In genomic region chr16:17646310-17647114, GRCm38 (mm10) we compare ENCODE assay signal across 8 mouse cellular contexts. TPM values are rescaled to one million over a fixed set of nuclear protein-coding genes. Genes with fewer than 3 reads are reported as not detected.
DNase-seq lines count a peak whose midpoint lies in the region; ATAC-seq lines count a peak whose summit lies in the region.

Gene Ccdc74a (plus strand): TSS chr16:17646470.

- ATAC-seq in megakaryocyte progenitor cell, adult 5-6 weeks (replicated peaks; ENCODE audit: poor library complexity), result peak; percentile 86

- peak; percentile 93 for DNase-seq in adrenal gland, adult 2 months
- peak; percentile 85 for DNase-seq in embryo, embryonic 10 days (ENCODE audit: low spot score)
- DNase-seq in gastrocnemius, postnatal 10 days, result peak; percentile 78
- DNase-seq in hindlimb bud, embryonic 11.5 days (ENCODE audit: extremely low spot score, low read depth, low spot score), result peak; percentile 31
- peak; percentile 46 to 78 for DNase-seq in left cerebral cortex, adult 9 months (ENCODE audit: low spot score in 2 of 2)
- peak; percentile 86 to 88 for DNase-seq in right cerebral cortex, postnatal 10 days (ENCODE audit: low spot score in 2 of 2)
- DNase-seq in urinary bladder, postnatal 4 days (ENCODE audit: low spot score in 2 of 2), result peak; percentile 82

RNA-seq across cellular contexts. Expression of gene Ccdc74a, which starts in this region (rescaled TPM):
- total RNA-seq in adrenal gland, adult 2 months (2021), result 1 to 10 TPM; 1.1 to 1.6 TPM
- polyA plus RNA-seq in adrenal gland, adult 2 months (2012; rRNA removed), result 0.45 and 0.81 TPM in 2 replicates
- total RNA-seq in gastrocnemius, postnatal 10 days (2021), result 1 to 10 TPM; 2.2 to 2.5 TPM
- 1.0 and 1.5 TPM in 2 replicates for total RNA-seq in megakaryocyte progenitor cell, adult 5-6 weeks (2015)
- 0.51 TPM in 1 of 2 replicates, not detected in the other for total RNA-seq in megakaryocyte progenitor cell, adult 5-6 weeks (2017)

Comparison
In these comparisons a context has a peak if more than half of its experiments do, and no peak if none do; other contexts are left out.
1. Peak in every context shown above with its lines: DNase-seq and ATAC-seq.
2. DNase-seq: peak in every context shown above with its lines; median percentile 93 in adrenal gland, adult 2 months; 87 in right cerebral cortex, postnatal 10 days; 85 in embryo, embryonic 10 days; 82 in urinary bladder, postnatal 4 days; 78 in gastrocnemius, postnatal 10 days; 62 in left cerebral cortex, adult 9 months; 31 in hindlimb bud, embryonic 11.5 days.